9 mouse cellular contexts compared by ENCODE assay signal in genomic region chr15:82298764-82299561, GRCm38 (mm10). TPM values are rescaled to one million over a fixed set of nuclear protein-coding genes. Genes with fewer than 3 reads are reported as not detected.
DNase-seq lines count a peak whose midpoint lies in the region; ATAC-seq lines count a peak whose summit lies in the region.
"Had no signal": no experiment of that assay in that cellular context is flagged by ENCODE, and none has a peak within 500 bp of the region (broad histone marks: within the 10 kb centered on the region; RNA-seq: fewer than 3 reads in every experiment).

Wbp2nl (plus strand) TSS chr15:82298954.

- no peak within 1 kb of the TSS for H3K9ac ChIP-seq in intestine, embryonic 15.5 days
- H3K9ac ChIP-seq in intestine, embryonic 16.5 days (ENCODE audit: low read depth, low read length) = no peak within 1 kb of the TSS
- H3K9ac ChIP-seq in neural tube, embryonic 13.5 days = no peak within 1 kb of the TSS

- no peaks in the 10 kb centered on the region for H3K27me3 ChIP-seq in intestine, embryonic 15.5 days (replicated peaks)
- no peaks in the 10 kb centered on the region for H3K27me3 ChIP-seq in intestine, embryonic 16.5 days (replicated peaks; ENCODE audit: control insufficient read depth, insufficient read depth, low read length)
- H3K27me3 ChIP-seq in embryonic facial prominence, embryonic 10.5 days (replicated peaks; ENCODE audit: low read depth, poor library complexity, severe bottlenecking) = peaks cover 8% of the 10 kb centered on the region
- no peaks in the 10 kb centered on the region for H3K27me3 ChIP-seq in neural tube, embryonic 13.5 days

- no peak for ATAC-seq in intestine, embryonic 15.5 days
- no peak for ATAC-seq in intestine, embryonic 16.5 days
- no peak for ATAC-seq in neural tube, embryonic 13.5 days (ENCODE audit: low read depth)

- no peaks in the 10 kb centered on the region for H3K9me3 ChIP-seq in intestine, embryonic 15.5 days
- H3K9me3 ChIP-seq in intestine, embryonic 16.5 days (ENCODE audit: control insufficient read depth, low read length) = no peaks in the 10 kb centered on the region
- H3K9me3 ChIP-seq in embryonic facial prominence, embryonic 10.5 days = peaks cover 5% of the 10 kb centered on the region; the same call in 1 of the 2 replicates
- no peaks in the 10 kb centered on the region for H3K9me3 ChIP-seq in neural tube, embryonic 13.5 days

- 50% methylated on average over 39 of the region's 39 CpGs for WGBS in intestine, embryonic 15.5 days
- WGBS in intestine, embryonic 16.5 days = 59% methylated on average over 39 of the region's 39 CpGs
- WGBS in embryonic facial prominence, embryonic 10.5 days = 59% methylated on average over 39 of the region's 39 CpGs
- WGBS in neural tube, embryonic 13.5 days = 62% methylated on average over 39 of the region's 39 CpGs

- H3K4me1 ChIP-seq in intestine, embryonic 15.5 days (replicated peaks) = no peaks in the 10 kb centered on the region
- H3K4me1 ChIP-seq in intestine, embryonic 16.5 days (ENCODE audit: control insufficient read depth, insufficient read depth, low read length) = no peaks in the 10 kb centered on the region
- peaks cover 3% of the 10 kb centered on the region; the same call in 1 of the 2 replicates for H3K4me1 ChIP-seq in embryonic facial prominence, embryonic 10.5 days
- H3K4me1 ChIP-seq in neural tube, embryonic 13.5 days (replicated peaks) = peaks cover 8% of the 10 kb centered on the region

- H3K36me3 ChIP-seq in intestine, embryonic 15.5 days = no peaks in the 10 kb centered on the region
- no peaks in the 10 kb centered on the region for H3K36me3 ChIP-seq in intestine, embryonic 16.5 days (ENCODE audit: control insufficient read depth, insufficient read depth, low read length)
- H3K36me3 ChIP-seq in embryonic facial prominence, embryonic 10.5 days (replicated peaks) = no peaks in the 10 kb centered on the region
- no peaks in the 10 kb centered on the region for H3K36me3 ChIP-seq in neural tube, embryonic 13.5 days

- H3K27ac ChIP-seq in intestine, embryonic 15.5 days = no peak within 1 kb of the TSS
- H3K27ac ChIP-seq in intestine, embryonic 16.5 days (ENCODE audit: low read length) = no peak within 1 kb of the TSS
- H3K27ac ChIP-seq in embryonic facial prominence, embryonic 10.5 days (replicated peaks) = no peak within 1 kb of the TSS
- H3K27ac ChIP-seq in neural tube, embryonic 13.5 days (replicated peaks) = no peak within 1 kb of the TSS

- H3K4me2 ChIP-seq in intestine, embryonic 15.5 days (replicated peaks) = peak within 1 kb of the TSS; percentile 2
- no peak within 1 kb of the TSS for H3K4me2 ChIP-seq in intestine, embryonic 16.5 days (ENCODE audit: low read depth, low read length)
- peak within 1 kb of the TSS; percentile 7; the same call in 1 of the 2 replicates for H3K4me2 ChIP-seq in neural tube, embryonic 13.5 days

- no peak within 1 kb of the TSS for H3K4me3 ChIP-seq in intestine, embryonic 15.5 days (replicated peaks)
- H3K4me3 ChIP-seq in intestine, embryonic 16.5 days (ENCODE audit: low read length) = no peak within 1 kb of the TSS
- H3K4me3 ChIP-seq in embryonic facial prominence, embryonic 10.5 days = 0 out of 2 replicates have a peak within 1 kb of the TSS, but pooled peaks have one; percentile 8
- no peak within 1 kb of the TSS for H3K4me3 ChIP-seq in neural tube, embryonic 13.5 days

- peak; percentile 26 for DNase-seq in embryonic facial prominence, embryonic 10.5 days (ENCODE audit: low spot score)
- DNase-seq in kidney, postnatal 4 days = peak; percentile 30 to 55
- DNase-seq in frontal cortex, postnatal 25 days (ENCODE audit: low spot score in 2 of 2) = no peak
- DNase-seq in T-cell, adult 2 months (ENCODE audit: low spot score) = no peak
- no peak for DNase-seq in layer of hippocampus, adult 9-11 months
- DNase-seq: adrenal gland, postnatal 25 days had no signal

RNA-seq across cellular contexts. Expression of gene Wbp2nl, which starts in this region (rescaled TPM):
- polyA plus RNA-seq in intestine, embryonic 15.5 days (2015; fragmentation: Nextera tagmentation; extraction: Ambion mirVana) = 0.11 and 0.13 TPM in 2 replicates
- 0.15 and 0.16 TPM in 2 replicates for polyA plus RNA-seq in intestine, embryonic 16.5 days (2015; fragmentation: Nextera tagmentation; extraction: Ambion mirVana)
- polyA plus RNA-seq in embryonic facial prominence, embryonic 10.5 days (2016; fragmentation: Nextera tagmentation; extraction: Ambion mirVana) = 0.14 TPM in 1 of 2 replicates, not detected in the other
- not detected in 2 replicates for polyA plus RNA-seq in neural tube, embryonic 13.5 days (2015; fragmentation: Nextera tagmentation; extraction: Ambion mirVana)

Comparison
In these comparisons a context has a peak if more than half of its experiments do, and no peak if none do; other contexts are left out.
1. Peak in DNase-seq and H3K4me3 ChIP-seq in embryonic facial prominence, embryonic 10.5 days; RNA of the gene not detected or under 1 TPM.
2. DNase-seq: peak in kidney, postnatal 4 days (2 of 2); none in frontal cortex, postnatal 25 days (0 of 2), T-cell, adult 2 months (single experiment) and layer of hippocampus, adult 9-11 months (single experiment).